Mouse (Mus musculus) layer of hippocampus, adult 8-10 months (tissue): ENCODE results near the gene Wfikkn1. TPM values are rescaled to one million over a fixed set of nuclear protein-coding genes. Genes with fewer than 3 reads are reported as not detected.

Experiments
- DNase-seq, 2 experiments: peaks; one replicate each; pipeline ENCODE4 v3.0.0; 2022; ENCODE audit warnings: low spot score in 2 of 2
- total RNA-seq, 4 experiments: library from RNA; stranded (reverse); gene quantifications; 2 replicates each; pipeline ENCODE4 v1.2.4; 2022

Wfikkn1 gene
- total RNA-seq, 4 experiments from 2014 or later, result 1.6 to 2.4 (median 1.9) TPM

GRCm38 (mm10) chr17:25868601-25869191 is 12.0 kb downstream of the Wfikkn1 start, which contains the start of gene Mcrip2:
Gene Mcrip2, minus strand, starts transcription at chr17:25868764.
- DNase-seq, result peak; percentile 72 to 78

GRCm38 (mm10) chr17:25867836-25868600 is 12.6 kb downstream of the Wfikkn1 start:
- no peak for DNase-seq

- no peak for DNase-seq
These were observed 13.2 kb downstream of the Wfikkn1 start for GRCm38 (mm10) chr17:25867509-25867835.

GRCm38 (mm10) chr17:25866172-25866571 is 14.5 kb downstream of the Wfikkn1 start:
- no peak for DNase-seq

GRCm38 (mm10) chr17:25865288-25865687 is 15.4 kb downstream of the Wfikkn1 start:
- DNase-seq, result no peak

- DNase-seq, result no peak
These were observed 16.3 kb downstream of the Wfikkn1 start for GRCm38 (mm10) chr17:25864311-25864710.

GRCm38 (mm10) chr17:25863681-25864080 is 17.0 kb downstream of the Wfikkn1 start:
- DNase-seq, result no peak

- DNase-seq, result no peak
These were observed 18.7 kb downstream of the Wfikkn1 start for GRCm38 (mm10) chr17:25861704-25862612.

- DNase-seq, result peak; percentile 91 to 94
These were observed 19.6 kb downstream of the Wfikkn1 start, which contains the start of gene Wdr90 for GRCm38 (mm10) chr17:25860832-25861703. Gene Wdr90, minus strand, starts transcription at chr17:25861501.

GRCm38 (mm10) chr17:25860229-25860628 is 20.4 kb downstream of the Wfikkn1 start:
- DNase-seq, result no peak

- DNase-seq, result peak; percentile 92 to 94
These were observed 36.2 kb downstream of the Wfikkn1 start, which contains the start of gene Rhot2 for GRCm38 (mm10) chr17:25844396-25844901. Gene Rhot2, minus strand, starts transcription at chr17:25844851.

- DNase-seq, result no peak
These were observed 36.8 kb downstream of the Wfikkn1 start for GRCm38 (mm10) chr17:25843636-25844395.

- DNase-seq, result no peak
These were observed 37.5 kb downstream of the Wfikkn1 start for GRCm38 (mm10) chr17:25843122-25843521.

GRCm38 (mm10) chr17:25842509-25842908 is 38.1 kb downstream of the Wfikkn1 start:
- no peak for DNase-seq

GRCm38 (mm10) chr17:25841117-25841880 is 39.4 kb downstream of the Wfikkn1 start, which contains the start of gene Gm20683:
Gene Gm20683, minus strand, starts transcription at chr17:25841763.
- DNase-seq, result no peak

GRCm38 (mm10) chr17:25840519-25840918 is 40.1 kb downstream of the Wfikkn1 start:
- DNase-seq, result no peak

- DNase-seq, result no peak
These were observed 41.0 kb downstream of the Wfikkn1 start for GRCm38 (mm10) chr17:25839455-25840235.

GRCm38 (mm10) chr17:25838904-25839303 is 41.8 kb downstream of the Wfikkn1 start:
- no peak for DNase-seq
